8 mouse cellular contexts compared by ENCODE assay signal in the genomic region with DNA sequence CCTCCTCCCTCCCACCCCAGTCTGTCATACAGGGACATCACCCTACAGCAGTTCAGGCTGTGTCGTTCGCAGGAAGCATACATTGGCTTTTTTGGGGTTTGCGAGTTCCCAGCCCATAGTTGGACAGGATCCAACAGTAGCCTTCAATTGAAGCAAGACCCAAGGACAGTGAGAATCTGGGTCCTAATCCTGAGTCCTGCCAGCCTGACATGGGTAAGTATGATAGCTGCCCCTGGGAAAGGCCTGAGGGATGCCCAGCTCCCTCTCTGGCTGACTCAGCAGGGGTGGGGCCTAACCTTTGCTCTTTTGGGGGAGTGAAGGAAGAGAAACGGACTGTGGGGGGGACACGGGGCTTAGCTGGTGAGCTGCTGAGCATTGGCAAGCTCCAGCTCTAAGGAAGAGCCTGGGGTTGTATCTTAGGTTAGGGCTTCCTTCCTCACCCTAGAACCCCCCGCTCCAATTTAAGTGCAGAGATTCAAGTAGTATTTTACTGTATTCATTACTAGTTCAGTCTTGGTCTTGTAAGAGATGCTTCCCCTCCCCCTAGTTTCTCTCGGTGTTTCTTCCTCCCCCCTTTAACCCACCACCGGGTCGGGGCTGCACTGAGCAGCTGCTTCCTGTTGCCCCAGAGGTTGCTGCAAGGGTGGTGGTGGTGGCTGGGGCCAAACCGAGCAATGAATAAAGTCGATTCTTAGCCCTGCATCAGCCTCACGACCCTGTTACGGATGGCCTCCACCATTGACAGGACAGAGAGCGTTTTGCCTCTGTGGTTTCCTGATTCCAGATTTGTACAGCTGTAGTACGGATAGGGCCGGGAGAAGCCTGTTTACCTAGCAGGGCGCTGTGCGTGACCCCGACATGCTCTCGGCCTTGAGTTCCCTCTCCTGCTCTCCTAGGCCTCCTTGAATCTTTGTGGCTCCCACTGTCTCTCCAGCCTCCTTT. TPM values are rescaled to one million over a fixed set of nuclear protein-coding genes. Genes with fewer than 3 reads are reported as not detected.
DNase-seq lines count a peak whose midpoint lies in the region; ATAC-seq and TF ChIP-seq lines count a peak whose summit lies in the region.

A gene (plus strand): TSS at position 14 of the 942 bp plus-strand sequence.

- WGBS in embryonic facial prominence, embryonic 11.5 days, result under 1% methylated on average over 20 of the region's 20 CpGs
- under 1% methylated on average over 20 of the region's 20 CpGs for WGBS in heart, embryonic 10.5 days
- 1% methylated on average over 20 of the region's 20 CpGs for WGBS in kidney, embryonic 14.5 days
- under 1% methylated on average over 20 of the region's 20 CpGs for WGBS in liver, embryonic 12.5 days (ENCODE audit: insufficient replicate concordance)
- WGBS in thymus, adult 2 months, result under 1% methylated on average over 20 of the region's 20 CpGs

- TF ChIP-seq POLR2A in thymus, adult 2 months (IDR thresholded peaks at IDR 0.05; ENCODE audit: control insufficient read depth, extremely low read depth, insufficient read depth, low read length, poor library complexity), result peak; percentile 76

- H3K9me3 ChIP-seq in embryonic facial prominence, embryonic 11.5 days (replicated peaks; ENCODE audit: control insufficient read depth, low read length), result no peaks in the 10 kb centered on the region
- H3K9me3 ChIP-seq in heart, embryonic 10.5 days, result no peaks in the 10 kb centered on the region
- H3K9me3 ChIP-seq in kidney, embryonic 14.5 days (ENCODE audit: control insufficient read depth, low read length), result no peaks in the 10 kb centered on the region
- H3K9me3 ChIP-seq in liver, embryonic 12.5 days (replicated peaks), result no peaks in the 10 kb centered on the region

- H3K27ac ChIP-seq in embryonic facial prominence, embryonic 11.5 days (replicated peaks; ENCODE audit: low read depth, low read length), result peak within 1 kb of the TSS; percentile 86
- H3K27ac ChIP-seq in heart, embryonic 10.5 days, result peak within 1 kb of the TSS; percentile 97
- peak within 1 kb of the TSS; percentile 93 for H3K27ac ChIP-seq in kidney, embryonic 14.5 days (ENCODE audit: low read depth, low read length)
- peak within 1 kb of the TSS; percentile 95 for H3K27ac ChIP-seq in liver, embryonic 12.5 days
- H3K27ac ChIP-seq in thymus, adult 2 months (ENCODE audit: control insufficient read depth, insufficient read depth, low read length), result peak within 1 kb of the TSS; percentile 94

- DNase-seq in A20 (ENCODE audit: low read depth, low spot score), result peak; percentile 91
- peak; percentile 89 to 95 for DNase-seq in adrenal gland, adult (ENCODE audit: inconsistent age in 2 of 2, low spot score in 1 of 2)
- peak; percentile 53 for DNase-seq in embryonic facial prominence, embryonic 11.5 days (ENCODE audit: low spot score)
- peak; percentile 92 for DNase-seq in heart, embryonic 10.5 days (ENCODE audit: low spot score)
- DNase-seq in naive thymus-derived CD4-positive, alpha-beta T cell, adult 2 months (ENCODE audit: low read depth), result peak; percentile 84
- peak; percentile 84 for DNase-seq in thymus, adult 2 months

- peaks cover 7% of the 10 kb centered on the region for H3K4me1 ChIP-seq in embryonic facial prominence, embryonic 11.5 days (ENCODE audit: control insufficient read depth, insufficient read depth, low read length)
- peaks cover 60% of the 10 kb centered on the region for H3K4me1 ChIP-seq in heart, embryonic 10.5 days
- peaks cover 37% of the 10 kb centered on the region for H3K4me1 ChIP-seq in kidney, embryonic 14.5 days (ENCODE audit: control insufficient read depth, insufficient read depth, low read length)
- peaks cover 83% of the 10 kb centered on the region for H3K4me1 ChIP-seq in liver, embryonic 12.5 days
- peaks cover 22% of the 10 kb centered on the region for H3K4me1 ChIP-seq in thymus, adult 2 months (replicated peaks; ENCODE audit: control insufficient read depth, insufficient read depth, low read length)

- peak within 1 kb of the TSS; percentile 82 for H3K9ac ChIP-seq in embryonic facial prominence, embryonic 11.5 days (replicated peaks; ENCODE audit: low read length)
- peak within 1 kb of the TSS; percentile 72 for H3K9ac ChIP-seq in kidney, embryonic 14.5 days (ENCODE audit: low read depth, low read length)
- H3K9ac ChIP-seq in liver, embryonic 12.5 days, result peak within 1 kb of the TSS; percentile 91

- H3K27me3 ChIP-seq in embryonic facial prominence, embryonic 11.5 days (ENCODE audit: control insufficient read depth, insufficient read depth, low read length), result no peaks in the 10 kb centered on the region
- H3K27me3 ChIP-seq in heart, embryonic 10.5 days (ENCODE audit: insufficient read depth, poor library complexity, severe bottlenecking), result no peaks in the 10 kb centered on the region
- H3K27me3 ChIP-seq in kidney, embryonic 14.5 days (ENCODE audit: control insufficient read depth, insufficient read depth, low read length), result no peaks in the 10 kb centered on the region
- no peaks in the 10 kb centered on the region for H3K27me3 ChIP-seq in liver, embryonic 12.5 days (replicated peaks)
- H3K27me3 ChIP-seq in thymus, adult 2 months (ENCODE audit: control insufficient read depth, insufficient read depth, low read length), result no peaks in the 10 kb centered on the region

- no peak for TF ChIP-seq CTCF in thymus, adult 2 months (IDR thresholded peaks at IDR 0.05; ENCODE audit: borderline replicate concordance, control insufficient read depth, extremely low read depth, insufficient read depth, low read length, poor library complexity)

- ATAC-seq in embryonic facial prominence, embryonic 11.5 days (replicated peaks; ENCODE audit: insufficient number of reproducible peaks, low FRiP score, low TSS enrichment, low read depth), result peak; percentile 5
- peak; percentile 48 for ATAC-seq in kidney, embryonic 14.5 days (ENCODE audit: low FRiP score, low TSS enrichment)
- ATAC-seq in liver, embryonic 12.5 days, result peak; percentile 68

- H3K4me2 ChIP-seq in embryonic facial prominence, embryonic 11.5 days (ENCODE audit: low read depth, low read length), result peak within 1 kb of the TSS; percentile 92
- H3K4me2 ChIP-seq in kidney, embryonic 14.5 days (replicated peaks; ENCODE audit: low read depth, low read length), result peak within 1 kb of the TSS; percentile 92
- peak within 1 kb of the TSS; percentile 93 for H3K4me2 ChIP-seq in liver, embryonic 12.5 days

- peak within 1 kb of the TSS; percentile 81 for H3K4me3 ChIP-seq in embryonic facial prominence, embryonic 11.5 days (ENCODE audit: low read depth, low read length)
- peak within 1 kb of the TSS; percentile 91 for H3K4me3 ChIP-seq in heart, embryonic 10.5 days
- H3K4me3 ChIP-seq in kidney, embryonic 14.5 days (ENCODE audit: low read length), result peak within 1 kb of the TSS; percentile 68
- peak within 1 kb of the TSS; percentile 86 for H3K4me3 ChIP-seq in liver, embryonic 12.5 days
- peak within 1 kb of the TSS; percentile 75 for H3K4me3 ChIP-seq in thymus, adult 2 months (ENCODE audit: control insufficient read depth, insufficient read depth, low read length)

- H3K36me3 ChIP-seq in embryonic facial prominence, embryonic 11.5 days (replicated peaks; ENCODE audit: control insufficient read depth, insufficient read depth, low read depth, low read length), result peaks cover 11% of the 10 kb centered on the region; the same call in 1 of the 2 replicates
- H3K36me3 ChIP-seq in heart, embryonic 10.5 days, result peaks cover 34% of the 10 kb centered on the region
- H3K36me3 ChIP-seq in kidney, embryonic 14.5 days (ENCODE audit: control insufficient read depth, insufficient read depth, low read length), result peaks cover 37% of the 10 kb centered on the region
- H3K36me3 ChIP-seq in liver, embryonic 12.5 days, result peaks cover 38% of the 10 kb centered on the region
- H3K36me3 ChIP-seq in thymus, adult 2 months (ENCODE audit: control insufficient read depth, insufficient read depth, low read length), result peaks cover 34% of the 10 kb centered on the region

RNA-seq across cellular contexts. Expression of the gene that starts here (rescaled TPM):
- polyA plus RNA-seq in embryonic facial prominence, embryonic 11.5 days (2014; fragmentation: Nextera tagmentation; extraction: Ambion mirVana), result 14.0 and 14.2 TPM in 2 replicates
- 10.1 and 12.0 TPM in 2 replicates for polyA plus RNA-seq in heart, embryonic 10.5 days (2016; fragmentation: Nextera tagmentation; extraction: Ambion mirVana)
- polyA plus RNA-seq in kidney, embryonic 14.5 days (2014; fragmentation: Nextera tagmentation; extraction: Ambion mirVana), result 17.6 and 33.7 TPM in 2 replicates
- polyA plus RNA-seq in liver, embryonic 12.5 days (2016; fragmentation: Nextera tagmentation; extraction: Ambion mirVana), result 8.0 and 8.6 TPM in 2 replicates
- polyA plus RNA-seq in thymus, adult 2 months (2012; rRNA removed), result 126 and 131 TPM in 2 replicates

Comparison
In these comparisons a context has a peak if more than half of its experiments do, and no peak if none do; other contexts are left out.
1. Peak in every context shown above with its lines: DNase-seq, ATAC-seq, H3K4me3 ChIP-seq and H3K27ac ChIP-seq.
2. ATAC-seq: peak in every context shown above with its lines; median percentile 68 in liver, embryonic 12.5 days; 48 in kidney, embryonic 14.5 days; 5 in embryonic facial prominence, embryonic 11.5 days.